Mouse (Mus musculus): ENCODE measurements around the gene Runx1.

Gene Runx1

GRCm38 (mm10) chr16:92695200-92695921 is 130.6 kb downstream of the Runx1 start:
- CTCF ChIA-PET: interaction anchor here in 1 of 4 experiments (1.2 kb wide), 1 partner anchor 10 kb away, joined by 3 read pairs; no protein-coding TSS in a partner anchor
- POLR2A ChIA-PET: interaction anchor here in 2 of 4 experiments (0.6 to 2.1 kb wide), 4 partner anchors 10 to 36 kb away, joined by 4 to 16 read pairs (median 5); no protein-coding TSS in a partner anchor

GRCm38 (mm10) chr16:92694496-92695106 is 131.3 kb downstream of the Runx1 start:
- ChIA-PET POLR2A (interaction anchor here (0.6 to 1.9 kb wide), 6 partner anchors 9 to 330 kb away, joined by 3 to 6 read pairs (median 4); no protein-coding TSS in a partner anchor), CTCF (interaction anchor here in 3 of 4 experiments (0.6 to 1.2 kb wide), 3 partner anchors 9 to 136 kb away, joined by 3 to 5 read pairs (median 4); no protein-coding TSS in a partner anchor)

DNA sequence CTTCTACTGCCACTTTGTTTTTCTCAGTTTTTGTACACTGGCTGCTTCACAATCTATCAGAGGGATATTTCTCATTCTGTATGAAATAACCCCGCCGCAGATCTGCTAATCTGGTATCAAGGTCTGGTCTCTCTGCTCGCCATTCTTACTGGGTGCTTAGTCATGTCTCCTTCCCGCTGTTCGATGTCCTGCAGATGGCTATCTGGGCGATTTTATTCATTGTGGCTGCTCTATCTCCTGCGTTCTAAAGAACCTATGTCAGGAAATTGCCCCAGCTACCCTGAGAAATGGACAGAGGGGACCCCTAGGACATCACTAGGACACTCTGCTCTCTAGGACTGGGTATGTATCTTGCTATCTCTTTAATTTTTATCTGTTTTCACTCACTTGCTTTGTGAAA is 135.2 kb downstream of the Runx1 start:
- ChIA-PET CTCF (no interaction called here), POLR2A (interaction anchor here in 1 of 4 experiments (1.0 kb wide), 1 partner anchor 8 kb away, joined by 3 read pairs; no protein-coding TSS in a partner anchor)

GRCm38 (mm10) chr16:92688941-92689340 is 137.0 kb downstream of the Runx1 start:
- ChIA-PET POLR2A (interaction anchor here in 1 of 4 experiments (2.1 kb wide), 1 partner anchor 8 kb away, joined by 8 read pairs; no protein-coding TSS in a partner anchor), CTCF (no interaction called here)

GRCm38 (mm10) chr16:92686978-92687377 is 139.0 kb downstream of the Runx1 start:
- CTCF ChIA-PET: no interaction called here
- POLR2A ChIA-PET: interaction anchor here in 2 of 4 experiments (0.8 to 2.1 kb wide), 2 partner anchors 10 to 11 kb away, joined by 3 to 8 read pairs; no protein-coding TSS in a partner anchor

DNA sequence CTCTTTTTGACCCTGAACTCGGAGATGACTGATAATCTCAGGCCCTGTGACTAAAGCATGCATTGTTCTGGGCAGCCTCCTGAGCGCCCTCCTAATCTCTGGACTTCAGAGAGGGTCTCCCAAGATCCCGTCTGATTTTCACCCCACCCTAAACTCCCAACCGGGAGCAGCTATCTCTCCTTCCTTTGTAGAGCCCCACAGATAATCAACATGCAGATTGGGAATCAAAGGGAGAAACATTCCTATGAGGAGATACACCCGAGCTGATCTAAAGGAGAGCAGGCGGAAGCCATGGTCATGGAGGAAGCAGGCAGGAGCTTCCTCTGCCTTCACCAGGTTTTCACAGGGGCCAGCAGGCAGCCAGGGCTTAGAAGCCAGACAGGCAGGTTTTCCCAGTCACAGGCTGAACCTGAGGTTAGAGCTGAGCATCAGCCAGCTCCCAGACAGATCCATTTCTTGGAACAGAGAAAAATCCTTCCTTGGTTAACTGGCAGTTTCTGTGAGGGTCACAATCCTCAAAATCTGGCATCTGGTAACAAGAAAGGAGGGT is 140.1 kb downstream of the Runx1 start:
- ChIA-PET POLR2A (interaction anchor here in 3 of 4 experiments (0.9 to 1.9 kb wide), 9 partner anchors 9 to 441 kb away, joined by 3 to 20 read pairs (median 4); no protein-coding TSS in a partner anchor), CTCF (interaction anchor here in 3 of 4 experiments (0.6 to 2.0 kb wide), 7 partner anchors 7 to 199 kb away, joined by 3 to 8 read pairs (median 4); no protein-coding TSS in a partner anchor)

GRCm38 (mm10) chr16:92684423-92685211 is 141.3 kb downstream of the Runx1 start:
- CTCF ChIA-PET: interaction anchor here in 2 of 4 experiments (0.7 to 2.0 kb wide), 3 partner anchors 11 to 13 kb away, joined by 3 to 8 read pairs (median 7); no protein-coding TSS in a partner anchor
- POLR2A ChIA-PET: interaction anchor here in 3 of 4 experiments (1.3 to 1.9 kb wide), 8 partner anchors 8 to 40 kb away, joined by 3 to 20 read pairs (median 5); no protein-coding TSS in a partner anchor

DNA sequence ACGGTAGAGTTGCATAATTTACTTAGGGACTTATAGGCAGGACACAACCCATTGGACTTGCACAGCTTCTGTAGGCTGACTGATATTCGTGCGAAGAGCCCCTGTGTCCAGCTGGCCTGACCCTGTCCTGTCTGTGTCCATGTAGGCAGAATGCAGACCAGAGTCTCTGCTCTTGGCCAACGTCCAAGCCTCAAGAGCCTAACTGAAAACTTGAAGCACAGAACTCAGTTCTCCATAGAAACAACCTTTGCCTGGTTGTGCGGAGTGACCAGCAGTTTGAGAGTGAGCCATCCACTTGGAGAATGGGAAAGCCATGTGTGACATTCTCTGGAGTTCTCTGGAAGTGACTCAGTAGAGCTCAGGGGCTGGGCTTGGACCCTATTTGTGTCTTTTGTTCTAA is 149.3 kb downstream of the Runx1 start:
- ChIA-PET CTCF (interaction anchor here in 1 of 4 experiments (0.7 kb wide), 1 partner anchor 31 kb away, joined by 3 read pairs; no protein-coding TSS in a partner anchor), POLR2A (interaction anchor here in 2 of 4 experiments (0.7 to 0.8 kb wide), 2 partner anchors 21 kb away, joined by 3 read pairs; no protein-coding TSS in a partner anchor)

- CTCF ChIA-PET: no interaction called here
These were observed 150.3 kb downstream of the Runx1 start for GRCm38 (mm10) chr16:92675677-92676076.

DNA sequence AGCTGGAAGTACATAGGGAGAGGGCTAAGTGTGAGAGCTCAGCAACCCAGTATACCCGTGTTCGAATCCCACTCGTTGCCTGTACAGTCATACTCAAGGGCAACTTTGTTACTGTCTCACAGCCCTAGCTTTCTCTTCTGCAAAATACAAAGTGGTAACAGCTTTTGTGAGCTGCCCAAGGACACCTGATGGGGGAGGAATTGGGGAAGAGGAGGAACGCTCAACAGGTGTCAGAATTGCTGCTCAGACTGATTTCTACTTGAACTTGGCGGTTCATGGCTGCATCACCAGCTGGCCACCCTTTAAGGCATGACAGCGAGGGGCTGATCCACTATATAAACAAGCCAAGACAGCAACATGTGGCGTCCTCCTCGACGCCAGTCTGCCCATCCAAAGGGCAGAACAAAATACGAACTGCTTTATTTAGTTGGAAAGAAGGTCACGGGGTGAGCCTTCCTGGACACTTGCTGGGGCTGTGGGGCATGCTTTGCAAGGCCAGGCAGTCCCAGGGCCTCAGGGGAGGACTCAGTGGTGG is 151.0 kb downstream of the Runx1 start:
- POLR2A ChIA-PET: no interaction called here
- CTCF ChIA-PET: no interaction called here

More at GRCm38 (mm10) chr16:92675677-92676076, 150.3 kb downstream of the Runx1 start:
- POLR2A ChIA-PET: no interaction called here

DNA sequence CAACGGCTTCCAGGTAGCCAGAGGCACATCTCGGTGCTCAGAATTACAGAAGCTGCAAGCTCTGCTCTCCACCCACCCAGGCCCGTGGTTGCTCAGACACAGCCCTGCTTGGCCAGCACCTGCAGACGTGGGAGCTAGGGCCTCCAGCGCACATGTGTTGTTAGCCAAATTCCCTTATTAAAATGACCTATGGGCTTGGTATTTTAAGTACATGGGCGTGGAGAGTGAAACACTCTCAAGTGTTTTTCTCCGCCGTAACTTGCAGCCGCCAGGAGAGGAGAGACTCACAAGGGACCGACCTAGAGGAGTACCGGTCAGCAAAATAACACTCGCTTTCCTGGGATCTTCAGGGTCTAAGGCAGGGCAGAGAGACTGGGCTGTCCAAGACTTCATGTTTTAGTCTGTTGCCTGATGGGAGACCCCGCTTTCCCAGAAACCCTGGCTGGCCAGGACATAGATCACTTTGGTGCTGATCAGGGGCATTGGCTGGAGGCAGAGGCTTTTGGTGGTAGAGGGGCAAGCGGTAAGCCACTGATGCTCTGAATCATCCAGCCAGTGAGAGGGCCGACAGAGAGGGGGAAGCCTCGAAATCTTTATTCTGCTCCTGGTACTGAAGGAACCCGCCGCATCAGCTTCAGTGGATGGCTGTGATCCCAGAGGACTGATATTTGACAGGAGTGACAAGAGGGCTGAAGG is 151.7 kb downstream of the Runx1 start:
- ChIA-PET CTCF (no interaction called here), POLR2A (interaction anchor here in 1 of 4 experiments (0.5 to 1.5 kb wide), 3 partner anchors 11 to 23 kb away, joined by 4 to 5 read pairs (median 4); no protein-coding TSS in a partner anchor)

DNA sequence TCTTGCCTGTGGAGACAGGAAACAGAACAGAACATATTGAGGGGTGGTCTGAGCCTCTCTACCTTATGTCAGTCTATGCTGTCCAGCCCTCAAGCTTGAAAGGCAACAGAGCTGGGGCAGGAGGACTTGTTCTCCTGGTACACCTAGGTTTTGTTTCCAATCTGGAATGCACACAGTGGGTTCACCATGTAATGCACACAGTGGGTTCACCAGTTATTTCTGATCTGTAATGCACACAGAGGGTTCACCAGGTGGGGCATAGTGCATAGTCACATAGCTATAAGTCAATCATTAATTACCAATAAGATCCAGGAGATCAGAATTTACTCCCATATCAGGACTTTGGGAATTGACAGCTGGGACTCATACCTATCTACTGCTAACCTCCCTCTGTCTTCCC is 157.1 kb downstream of the Runx1 start:
- ChIA-PET POLR2A (interaction anchor here in 1 of 4 experiments (0.5 kb wide), 1 partner anchor 349 kb away, joined by 3 read pairs; no protein-coding TSS in a partner anchor), CTCF (interaction anchor here in 1 of 4 experiments (0.6 kb wide), 1 partner anchor 1425 kb away, joined by 8 read pairs; no protein-coding TSS in a partner anchor)

DNA sequence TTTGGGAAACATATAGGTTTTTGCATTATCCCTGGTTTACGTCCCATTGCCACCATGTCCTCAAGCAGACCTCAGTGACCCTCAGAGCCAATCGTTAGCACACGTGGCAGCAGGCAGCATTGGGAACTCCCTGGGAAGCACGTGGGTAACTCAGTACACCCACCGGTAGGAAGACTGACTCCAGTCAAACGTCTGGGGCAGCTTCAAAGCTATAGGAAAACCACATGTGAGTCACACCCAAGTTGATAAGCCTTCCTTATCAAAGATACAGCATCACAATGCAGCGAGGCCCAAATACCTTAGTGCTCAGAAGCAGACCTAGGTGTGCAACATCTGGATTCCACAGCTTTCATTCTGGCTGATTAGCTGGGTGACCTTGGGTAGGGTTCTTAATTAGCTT is 164.2 kb downstream of the Runx1 start:
- ChIA-PET CTCF (interaction anchor here in 1 of 4 experiments (0.5 kb wide), 1 partner anchor 1001 kb away, joined by 3 read pairs; no protein-coding TSS in a partner anchor), POLR2A (no interaction called here)

- POLR2A ChIA-PET: interaction anchor here in 1 of 4 experiments (0.7 kb wide), 1 partner anchor 9 kb away, joined by 3 read pairs; no protein-coding TSS in a partner anchor
- CTCF ChIA-PET: no interaction called here
These were observed 169.2 kb downstream of the Runx1 start for GRCm38 (mm10) chr16:92656750-92657149.

DNA sequence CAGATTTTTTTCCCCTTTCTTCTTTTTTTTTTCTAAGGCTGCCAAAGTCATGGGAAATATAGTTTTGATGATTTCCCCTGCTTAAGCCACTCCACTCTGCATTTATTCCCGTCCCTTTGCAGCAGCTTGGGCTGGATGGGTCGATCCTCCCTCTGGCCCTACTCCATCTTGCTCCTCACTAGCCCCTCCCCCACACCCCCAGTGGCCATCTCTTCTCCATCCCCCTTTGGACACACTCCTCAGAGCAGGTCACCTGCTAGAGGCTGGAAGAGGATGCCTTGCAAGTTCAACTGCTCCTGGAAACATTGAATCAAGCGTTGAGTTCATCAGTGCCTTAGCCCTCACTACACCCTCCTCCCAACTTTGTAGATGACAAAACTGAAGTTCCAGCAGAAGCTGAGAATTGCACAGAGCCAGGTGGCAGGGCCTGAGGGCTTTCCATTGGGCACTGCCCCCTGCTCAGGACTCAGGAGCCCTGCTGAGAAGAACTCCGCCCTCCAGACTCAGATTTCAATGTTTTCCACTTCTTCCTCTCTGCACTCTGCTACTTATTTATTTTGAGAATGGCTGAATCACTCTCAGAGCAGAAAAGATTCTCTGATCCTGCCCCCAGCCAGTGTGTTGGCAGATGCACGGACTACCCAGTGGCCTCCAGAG is 171.5 kb downstream of the Runx1 start:
- CTCF ChIA-PET: interaction anchor here in 1 of 4 experiments (0.7 kb wide), 1 partner anchor 556 kb away, joined by 6 read pairs; no protein-coding TSS in a partner anchor
- POLR2A ChIA-PET: interaction anchor here in 2 of 4 experiments (0.7 to 1.6 kb wide), 3 partner anchors 17 to 43 kb away, joined by 3 to 4 read pairs (median 4); no protein-coding TSS in a partner anchor

DNA sequence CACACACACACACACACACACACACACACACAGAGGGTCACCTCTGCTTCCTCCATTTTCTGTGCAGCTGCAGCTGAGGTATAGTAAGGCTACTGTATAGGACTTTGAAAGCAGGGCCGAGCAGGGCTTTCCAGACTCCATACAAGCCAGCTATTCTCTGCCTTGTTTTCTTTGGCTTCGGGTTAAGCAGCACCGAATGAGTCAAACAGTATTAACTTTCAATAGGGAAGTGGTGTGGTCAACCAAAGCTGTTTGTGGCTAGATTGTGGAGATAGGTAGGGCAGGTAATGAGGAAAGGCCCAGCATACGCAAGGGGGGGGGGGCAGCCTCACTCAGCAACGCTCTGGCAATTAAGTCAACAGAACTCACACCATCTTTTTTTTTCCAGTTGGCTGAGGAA is 172.1 kb downstream of the Runx1 start:
- ChIA-PET CTCF (interaction anchor here in 3 of 4 experiments (0.7 to 1.4 kb wide), 4 partner anchors 16 to 555 kb away, joined by 3 to 10 read pairs (median 4); no protein-coding TSS in a partner anchor), POLR2A (interaction anchor here in 2 of 4 experiments (0.6 to 1.6 kb wide), 4 partner anchors 18 to 465 kb away, joined by 3 to 4 read pairs (median 4); no protein-coding TSS in a partner anchor)

- POLR2A ChIA-PET: no interaction called here
- CTCF ChIA-PET: no interaction called here
These were observed 174.7 kb downstream of the Runx1 start for GRCm38 (mm10) chr16:92651256-92651655.

All from embryonic stem cell, embryonic (primary cell).